ENCODE assay signal across 19 mouse cellular contexts in the genomic region with DNA sequence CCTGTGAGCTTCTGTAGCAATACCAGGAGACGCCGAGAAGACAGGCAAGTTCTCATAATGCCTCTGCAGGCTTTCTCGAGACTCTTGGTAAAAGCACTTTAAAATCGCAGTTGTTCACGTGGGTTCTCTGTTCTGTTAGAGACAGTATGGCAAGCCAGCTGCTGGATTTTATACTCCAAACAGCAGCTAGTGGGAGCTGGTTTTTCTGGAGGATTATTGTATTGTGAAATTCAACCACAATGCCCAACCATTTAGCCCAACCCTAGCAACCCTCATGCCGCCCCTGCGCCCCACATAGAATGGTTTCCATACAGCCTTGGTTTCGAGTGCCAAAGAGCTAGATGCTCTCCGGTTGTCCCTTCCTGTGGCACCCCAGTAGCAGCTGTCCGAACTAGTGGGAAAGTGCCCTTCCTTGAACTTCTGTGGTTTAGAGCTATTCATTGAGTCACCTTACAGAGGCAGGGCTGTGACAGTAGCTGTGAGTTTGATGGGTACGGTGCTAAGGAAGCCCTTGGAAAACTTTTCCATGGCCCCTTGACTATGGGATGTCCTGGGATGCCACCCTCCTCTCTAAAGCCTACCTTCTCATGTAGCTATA. TPM values are rescaled to one million over a fixed set of nuclear protein-coding genes. Genes with fewer than 3 reads are reported as not detected.
DNase-seq lines count a peak whose midpoint lies in the region; ATAC-seq and TF ChIP-seq lines count a peak whose summit lies in the region.
"Had no signal": no experiment of that assay in that cellular context is flagged by ENCODE, and none has a peak within 500 bp of the region (broad histone marks: within the 10 kb centered on the region; RNA-seq: fewer than 3 reads in every experiment).

No protein-coding gene starts in this region.

- no peak overlapping the region for H3K9ac ChIP-seq in forebrain, postnatal 0 days
- no peak overlapping the region for H3K9ac ChIP-seq in embryonic facial prominence, embryonic 11.5 days (replicated peaks; ENCODE audit: low read length)
- H3K9ac ChIP-seq: forebrain, embryonic 12.5 days; heart, embryonic 15.5 days; lung, embryonic 15.5 days; neural tube, embryonic 15.5 days had no signal

- no peak for DNase-seq in forebrain, embryonic 10.5 days (ENCODE audit: extremely low spot score, low spot score)
- no peak for DNase-seq in forebrain, postnatal 0 days
- no peak for DNase-seq in left cerebral cortex, adult 2 months (ENCODE audit: extremely low spot score in 1 of 2, low spot score in 2 of 2)
- DNase-seq in left cerebral cortex, postnatal 10 days (ENCODE audit: extremely low spot score in 1 of 2, low spot score in 2 of 2): no peak
- DNase-seq in embryonic facial prominence, embryonic 11.5 days (ENCODE audit: low spot score): no peak
- no peak for DNase-seq in lung, postnatal 36 days
- no peak for DNase-seq in adrenal gland, postnatal 25 days
- DNase-seq in urinary bladder, postnatal 10 days (ENCODE audit: low spot score): no peak
- DNase-seq: cerebellum, adult 2 months; kidney, adult 9 months; thymus, adult 18-20 months had no signal

- peaks cover 7% of the 10 kb centered on the region; the same call in 1 of the 2 replicates for H3K4me1 ChIP-seq in forebrain, embryonic 10.5 days
- no peaks in the 10 kb centered on the region for H3K4me1 ChIP-seq in forebrain, postnatal 0 days (ENCODE audit: insufficient read depth)
- H3K4me1 ChIP-seq in embryonic facial prominence, embryonic 11.5 days (ENCODE audit: control insufficient read depth, insufficient read depth, low read length): no peaks in the 10 kb centered on the region
- H3K4me1 ChIP-seq: forebrain, embryonic 12.5 days; lung, embryonic 15.5 days; neural tube, embryonic 15.5 days had no signal

- no peaks in the 10 kb centered on the region for H3K27me3 ChIP-seq in forebrain, embryonic 10.5 days (ENCODE audit: poor library complexity, severe bottlenecking)
- no peaks in the 10 kb centered on the region for H3K27me3 ChIP-seq in forebrain, postnatal 0 days (ENCODE audit: insufficient read depth, low read length)
- no peaks in the 10 kb centered on the region for H3K27me3 ChIP-seq in embryonic facial prominence, embryonic 11.5 days (ENCODE audit: control insufficient read depth, insufficient read depth, low read length)
- H3K27me3 ChIP-seq: forebrain, embryonic 12.5 days; heart, embryonic 15.5 days; lung, embryonic 15.5 days; neural tube, embryonic 15.5 days had no signal

- no peaks in the 10 kb centered on the region for H3K9me3 ChIP-seq in forebrain, embryonic 10.5 days
- H3K9me3 ChIP-seq in forebrain, postnatal 0 days (ENCODE audit: low read length): no peaks in the 10 kb centered on the region
- no peaks in the 10 kb centered on the region for H3K9me3 ChIP-seq in embryonic facial prominence, embryonic 11.5 days (replicated peaks; ENCODE audit: control insufficient read depth, low read length)
- H3K9me3 ChIP-seq: forebrain, embryonic 12.5 days; heart, embryonic 15.5 days; lung, embryonic 15.5 days; neural tube, embryonic 15.5 days had no signal

- intact Hi-C loops in left cerebral cortex, adult 2 months (cut with DNase I): no loop called here
- intact Hi-C loops in left cerebral cortex, postnatal 10 days (cut with DNase I): loop anchor here (5.0 to 10.0 kb wide), 4 partner anchors 171 to 486 kb away; a partner anchor contains a TSS

- H3K27ac ChIP-seq in forebrain, embryonic 10.5 days: 0 out of 2 replicates have a peak overlapping the region, but pooled peaks have one; percentile 53
- H3K27ac ChIP-seq in forebrain, postnatal 0 days (ENCODE audit: low read depth, low read length): no peak overlapping the region
- H3K27ac ChIP-seq in left cerebral cortex, adult 2 months: no peak overlapping the region
- H3K27ac ChIP-seq in embryonic facial prominence, embryonic 11.5 days (replicated peaks; ENCODE audit: low read depth, low read length): 0 out of 2 replicates have a peak overlapping the region, but pooled peaks have one; percentile 41
- H3K27ac ChIP-seq: forebrain, embryonic 12.5 days; heart, embryonic 15.5 days; hindbrain, postnatal 0 days; lung, embryonic 15.5 days; neural tube, embryonic 15.5 days had no signal

- H3K36me3 ChIP-seq in forebrain, embryonic 10.5 days (replicated peaks): peaks cover 98% of the 10 kb centered on the region
- H3K36me3 ChIP-seq in forebrain, postnatal 0 days (ENCODE audit: insufficient read depth): peaks cover 64% of the 10 kb centered on the region
- peaks cover 13% of the 10 kb centered on the region for H3K36me3 ChIP-seq in embryonic facial prominence, embryonic 11.5 days (replicated peaks; ENCODE audit: control insufficient read depth, insufficient read depth, low read depth, low read length)

- 91% methylated on average over 11 of the region's 11 CpGs for WGBS in forebrain, embryonic 10.5 days
- WGBS in forebrain, postnatal 0 days: 84% methylated on average over 11 of the region's 11 CpGs
- 92% methylated on average over 11 of the region's 11 CpGs for WGBS in embryonic facial prominence, embryonic 11.5 days

- H3K4me3 ChIP-seq in forebrain, embryonic 10.5 days: no peak overlapping the region
- H3K4me3 ChIP-seq in forebrain, postnatal 0 days (ENCODE audit: low read depth, low read length): no peak overlapping the region
- no peak overlapping the region for H3K4me3 ChIP-seq in left cerebral cortex, adult 2 months
- no peak overlapping the region for H3K4me3 ChIP-seq in embryonic facial prominence, embryonic 11.5 days (ENCODE audit: low read depth, low read length)
- H3K4me3 ChIP-seq: forebrain, embryonic 12.5 days; heart, embryonic 15.5 days; lung, embryonic 15.5 days; neural tube, embryonic 15.5 days had no signal

- no peak overlapping the region for H3K4me2 ChIP-seq in forebrain, postnatal 0 days (ENCODE audit: low read depth)
- H3K4me2 ChIP-seq in embryonic facial prominence, embryonic 11.5 days (ENCODE audit: low read depth, low read length): no peak overlapping the region
- H3K4me2 ChIP-seq: forebrain, embryonic 12.5 days; heart, embryonic 15.5 days; lung, embryonic 15.5 days; neural tube, embryonic 15.5 days had no signal

- no peak for ATAC-seq in forebrain, postnatal 0 days
- ATAC-seq in embryonic facial prominence, embryonic 11.5 days (replicated peaks; ENCODE audit: insufficient number of reproducible peaks, low FRiP score, low TSS enrichment, low read depth): no peak
- ATAC-seq: hindbrain, postnatal 0 days had no signal

- no peak for TF ChIP-seq CTCF in forebrain, postnatal 0 days (IDR thresholded peaks at IDR 0.05; ENCODE audit: low read depth)
- peak; percentile 34 for TF ChIP-seq CTCF in left cerebral cortex, adult 2 months (IDR thresholded peaks at IDR 0.05)

RNA-seq across cellular contexts. Expression of a gene that starts 38.3 kb away (rescaled TPM):
- polyA plus RNA-seq in forebrain, embryonic 10.5 days (2016; fragmentation: Nextera tagmentation; extraction: Ambion mirVana): 107 and 108 TPM in 2 replicates
- 284 and 305 TPM in 2 replicates for total RNA-seq in forebrain, postnatal 0 days (2014; rRNA removed)
- polyA plus RNA-seq in forebrain, postnatal 0 days (2015; fragmentation: Nextera tagmentation; extraction: Ambion mirVana): 113 and 133 TPM in 2 replicates
- total RNA-seq in left cerebral cortex, adult 2 months (2021): 100 to 1,000 TPM; 277 to 292 TPM
- 100 to 1,000 TPM; 312 to 335 TPM for total RNA-seq in left cerebral cortex, postnatal 10 days (2021)
- polyA plus RNA-seq in embryonic facial prominence, embryonic 11.5 days (2014; fragmentation: Nextera tagmentation; extraction: Ambion mirVana): 167 TPM in 2 replicates
- total RNA-seq in adrenal gland, postnatal 25 days (2021): 199 and 208 TPM in 2 replicates

RNA-seq across cellular contexts. Expression of a gene that starts 38.3 kb away (rescaled TPM):
- 1.1 and 1.6 TPM in 2 replicates for polyA plus RNA-seq in forebrain, embryonic 10.5 days (2016; fragmentation: Nextera tagmentation; extraction: Ambion mirVana)
- 0.46 and 1.1 TPM in 2 replicates for total RNA-seq in forebrain, postnatal 0 days (2014; rRNA removed)
- 0.80 and 1.4 TPM in 2 replicates for polyA plus RNA-seq in forebrain, postnatal 0 days (2015; fragmentation: Nextera tagmentation; extraction: Ambion mirVana)
- total RNA-seq in left cerebral cortex, adult 2 months (2021): under 1 TPM; 0.52 to 0.79 TPM
- under 1 TPM in 1 of 2 experiments, not detected in 1; 0.95 TPM for total RNA-seq in left cerebral cortex, postnatal 10 days (2021)
- 1.4 and 1.7 TPM in 2 replicates for polyA plus RNA-seq in embryonic facial prominence, embryonic 11.5 days (2014; fragmentation: Nextera tagmentation; extraction: Ambion mirVana)
- 0.94 TPM in 1 of 2 replicates, not detected in the other for total RNA-seq in adrenal gland, postnatal 25 days (2021)
- total RNA-seq: gastrocnemius, adult 8-10 months; hindbrain, postnatal 0 days had no signal
- polyA plus RNA-seq: large intestine, adult 2 months; liver, adult 2 months had no signal

Comparison
In these comparisons a context has a peak if more than half of its experiments do, and no peak if none do; other contexts are left out.
1. H3K27ac ChIP-seq: peak in forebrain, embryonic 10.5 days (single experiment) and embryonic facial prominence, embryonic 11.5 days (single experiment); none in forebrain, postnatal 0 days (single experiment) and left cerebral cortex, adult 2 months (single experiment).